Mouse (Mus musculus) cortical plate, adult 2 months (tissue): ENCODE results near the gene Mpl.

ENCODE experiments used
- CTCF ChIP-seq: fragments of 200-500 bp; IDR thresholded peaks from 2 replicates; pipeline ENCODE4 v1.5.1; 2011; ENCODE audit warnings: mild to moderate bottlenecking, control low read depth, low read length; ENCODE audit not compliant: insufficient read depth; ENCODE audit errors: extremely low read depth
- POLR2A ChIP-seq: fragments of 200-500 bp; IDR thresholded peaks from 2 replicates; pipeline ENCODE4 v1.6.1; 2011; ENCODE audit warnings: mild to moderate bottlenecking, low read length, control low read depth; ENCODE audit not compliant: insufficient read depth; ENCODE audit errors: extremely low read depth

- no peak for TF ChIP-seq CTCF
- TF ChIP-seq POLR2A, result no peak
Observed at GRCm38 (mm10) chr4:118417112-118417797, 40.1 kb downstream of the Mpl start.
